Mouse (Mus musculus) testis, adult 2 months (tissue): ENCODE data around the gene Spag17. TPM values are rescaled to one million over a fixed set of nuclear protein-coding genes. Genes with fewer than 3 reads are reported as not detected.

Experiments
- H3K27ac ChIP-seq: fragments of 200-500 bp; 2 replicates; pipeline ENCODE4 v1.5.1; 2012; ENCODE audit warnings: low read depth, low read length; ENCODE audit not compliant: control insufficient read depth, insufficient read depth
- H3K27me3 ChIP-seq: fragments of 200-500 bp; 2 replicates; pipeline ENCODE4 v1.6.1; 2012; ENCODE audit warnings: mild to moderate bottlenecking, low read length, moderate library complexity; ENCODE audit not compliant: control insufficient read depth, insufficient read depth
- H3K36me3 ChIP-seq: fragments of 200-500 bp; 2 replicates; pipeline ENCODE4 v1.6.1; 2012; ENCODE audit warnings: mild to moderate bottlenecking, low read length; ENCODE audit not compliant: control insufficient read depth, insufficient read depth
- H3K4me1 ChIP-seq: fragments of 200-500 bp; 2 replicates; pipeline ENCODE4 v1.6.1; 2012; ENCODE audit warnings: low read length; ENCODE audit not compliant: control insufficient read depth, insufficient read depth
- H3K4me3 ChIP-seq: fragments of 200-500 bp; 2 replicates; pipeline ENCODE4 v1.5.1; 2012; ENCODE audit warnings: low read depth, mild to moderate bottlenecking, low read length, moderate library complexity, mixed read lengths; ENCODE audit not compliant: control insufficient read depth
- CTCF ChIP-seq: fragments of 200-500 bp; IDR thresholded peaks from 2 replicates; pipeline ENCODE4 v1.5.1; 2012; ENCODE audit warnings: low read depth, mild to moderate bottlenecking, inconsistent platforms, low read length, moderate library complexity; ENCODE audit not compliant: control insufficient read depth, insufficient read depth, insufficient replicate concordance
- POLR2A ChIP-seq: fragments of 200-500 bp; IDR thresholded peaks from 2 replicates; pipeline ENCODE4 v1.6.1; 2012; ENCODE audit warnings: low read depth, mild to moderate bottlenecking, inconsistent platforms, low read length, moderate library complexity; ENCODE audit not compliant: control insufficient read depth
- polyA plus RNA-seq: library from polyadenylated mRNA; depleted of rRNA; stranded (reverse); fragments of >200 nt; gene quantifications from 2 replicates; pipeline ENCODE4 v1.2.3, GENCODE M21; 2012; rRNA removed

Gene Spag17
- 45.5 and 47.0 TPM in 2 replicates for polyA plus RNA-seq

DNA sequence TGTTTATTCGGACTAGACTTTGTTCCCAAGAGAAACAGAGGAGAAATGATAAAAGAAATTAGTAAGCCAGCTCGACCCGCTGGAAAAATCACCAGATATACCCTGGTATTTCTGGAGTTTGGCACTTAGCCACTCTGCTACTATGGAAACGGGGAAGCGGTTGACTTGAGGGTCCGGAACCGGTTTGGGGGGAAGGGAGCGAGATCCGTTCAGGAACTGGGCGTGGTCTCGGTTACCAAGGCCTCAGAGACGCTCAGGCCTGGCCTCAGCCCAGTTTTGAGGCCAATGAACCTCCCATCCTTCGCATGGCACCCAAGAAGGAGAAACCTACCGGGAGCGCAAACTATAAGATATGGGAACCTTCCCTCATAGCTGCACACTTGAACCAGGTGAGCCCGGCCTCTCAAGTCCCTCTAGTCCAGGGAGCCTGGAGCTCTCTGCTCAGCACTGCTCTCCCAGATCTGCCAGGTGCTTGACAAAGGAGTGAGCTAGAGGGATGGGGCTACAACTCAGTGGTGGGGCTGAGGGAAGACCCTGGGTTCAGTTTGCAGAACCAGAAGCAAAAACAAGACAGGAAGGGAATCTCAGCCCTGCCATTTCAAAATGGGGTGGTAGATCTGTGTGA is at the start of gene Spag17:
Gene Spag17 (plus strand): TSS at position 220 of the 625 bp plus-strand sequence.
- Histone ChIP-seq H3K4me3 (peak within 1 kb of the TSS; percentile 96), H3K4me1 (peaks cover 9% of the 10 kb centered on the region), H3K27me3 (no peaks in the 10 kb centered on the region), H3K27ac (peak within 1 kb of the TSS; percentile 86), H3K36me3 (peaks cover 3% of the 10 kb centered on the region)
- TF ChIP-seq POLR2A (peak; percentile 92), CTCF (no peak)

- no peak for TF ChIP-seq CTCF
- no peak for TF ChIP-seq POLR2A
- H3K27me3 ChIP-seq = no peaks in the 10 kb centered on the region
Measured at GRCm38 (mm10) chr3:99842333-99842732, 42.9 kb upstream of the Spag17 start.

DNA sequence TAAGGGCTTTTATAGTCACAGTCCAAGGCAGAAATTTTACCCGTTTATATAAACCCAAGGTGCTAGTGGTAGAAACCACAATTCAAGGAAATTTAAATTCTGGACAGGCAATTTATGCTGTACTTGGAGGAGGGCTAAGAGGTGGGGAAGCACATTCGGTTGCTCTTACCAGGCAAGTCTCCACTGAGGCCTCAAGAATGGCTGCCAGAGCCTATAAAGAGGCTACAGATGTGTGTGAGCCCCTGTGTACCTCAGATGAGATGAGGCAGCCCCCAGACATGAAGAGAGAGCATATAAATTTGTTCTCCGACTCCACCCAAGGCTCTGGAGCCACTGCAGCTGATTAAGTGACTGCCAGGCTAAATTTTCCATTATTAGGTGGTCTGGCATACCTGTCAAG is 42.4 kb upstream of the Spag17 start:
- Histone ChIP-seq H3K4me3 (no peak overlapping the region), H3K27ac (no peak overlapping the region), H3K4me1 (no peaks in the 10 kb centered on the region), H3K27me3 (no peaks in the 10 kb centered on the region), H3K36me3 (no peaks in the 10 kb centered on the region)
- TF ChIP-seq CTCF (no peak), POLR2A (no peak)

More at GRCm38 (mm10) chr3:99842333-99842732, 42.9 kb upstream of the Spag17 start:
- H3K27ac ChIP-seq = no peak overlapping the region
- H3K4me3 ChIP-seq = no peak overlapping the region
- H3K36me3 ChIP-seq = no peaks in the 10 kb centered on the region
- H3K4me1 ChIP-seq = no peaks in the 10 kb centered on the region

- Histone ChIP-seq H3K27me3 (no peaks in the 10 kb centered on the region), H3K4me3 (no peak overlapping the region), H3K27ac (no peak overlapping the region), H3K4me1 (no peaks in the 10 kb centered on the region), H3K36me3 (no peaks in the 10 kb centered on the region)
- TF ChIP-seq CTCF (no peak), POLR2A (no peak)
Measured at GRCm38 (mm10) chr3:99843233-99843632, 42.0 kb upstream of the Spag17 start.

- Histone ChIP-seq H3K36me3 (no peaks in the 10 kb centered on the region), H3K4me3 (no peak overlapping the region), H3K27me3 (no peaks in the 10 kb centered on the region), H3K27ac (no peak overlapping the region), H3K4me1 (no peaks in the 10 kb centered on the region)
- no peak for TF ChIP-seq CTCF
- TF ChIP-seq POLR2A = no peak
Measured at GRCm38 (mm10) chr3:99850926-99851325, 34.3 kb upstream of the Spag17 start.

DNA sequence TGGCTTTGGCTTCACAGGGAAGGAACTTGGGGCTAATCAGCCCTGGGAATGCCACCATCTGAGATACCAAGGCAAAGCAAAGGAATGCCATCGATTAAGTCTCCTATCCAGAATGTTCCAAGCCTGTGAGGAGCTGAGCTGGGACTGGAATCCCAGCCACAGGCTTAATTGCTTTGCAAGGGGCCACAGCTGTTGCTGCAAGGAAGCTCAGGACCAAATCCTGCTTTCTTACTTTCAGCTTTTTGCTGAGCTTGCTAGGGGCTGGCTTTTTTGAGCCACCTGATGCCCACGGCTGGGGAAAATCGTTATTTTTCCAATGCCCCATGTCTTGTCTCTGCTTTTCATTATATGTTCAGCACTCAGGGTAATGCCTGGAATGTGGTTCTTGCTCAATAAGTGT is 30.6 kb upstream of the Spag17 start:
- no peak overlapping the region for H3K27ac ChIP-seq
- H3K27me3 ChIP-seq = no peaks in the 10 kb centered on the region
- H3K4me1 ChIP-seq = no peaks in the 10 kb centered on the region
- no peak for TF ChIP-seq CTCF
- no peak for TF ChIP-seq POLR2A
- H3K36me3 ChIP-seq = no peaks in the 10 kb centered on the region
- H3K4me3 ChIP-seq = no peak overlapping the region

DNA sequence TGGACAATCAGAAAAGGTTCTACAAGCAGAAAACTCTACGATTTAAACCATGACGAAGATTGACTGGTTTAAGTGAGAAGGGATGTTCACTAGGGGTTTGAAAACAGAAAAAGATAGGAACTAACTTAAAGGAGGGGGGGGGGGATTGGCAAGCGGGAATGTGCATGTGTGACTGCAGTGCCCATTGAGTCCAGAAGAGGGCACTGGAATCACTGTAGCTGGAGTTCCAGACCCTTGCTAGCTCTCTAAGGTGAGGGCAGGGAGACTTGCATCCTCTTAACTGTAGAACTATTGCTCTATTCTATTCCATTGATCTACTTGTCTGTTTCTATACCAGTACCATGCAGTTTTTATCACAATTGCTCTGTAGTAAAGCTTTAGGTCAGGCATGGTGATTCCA is 26.3 kb upstream of the Spag17 start:
- Histone ChIP-seq H3K27ac (no peak overlapping the region), H3K4me1 (no peaks in the 10 kb centered on the region), H3K36me3 (no peaks in the 10 kb centered on the region), H3K4me3 (no peak overlapping the region), H3K27me3 (no peaks in the 10 kb centered on the region)
- TF ChIP-seq POLR2A (no peak), CTCF (peak; percentile 44; the same call in 1 of the 2 replicates)
